Mouse (Mus musculus) limb, embryonic 14.5 days (tissue): Measurements from ENCODE around the gene Slc35c1. TPM values are rescaled to one million over a fixed set of nuclear protein-coding genes. Genes with fewer than 3 reads are reported as not detected.

Experiments
- ATAC-seq: fragments of 200-750 bp; cut with Nextera tagmentation; 2 replicates; pipeline ENCODE4 v1.8.0; 2017; ENCODE audit warnings: low read depth, moderate number of reproducible peaks, moderate TSS enrichment; ENCODE audit not compliant: low FRiP score
- DNase-seq: peaks from one replicate; pipeline ENCODE4 v3.0.0-alpha.2; 2015; ENCODE audit warnings: low spot score
- H3K27ac ChIP-seq: fragments of 300-500 bp; sonication (generic); replicated peaks from 2 replicates; pipeline ENCODE4 v1.5.1; 2014; ENCODE audit warnings: low read depth, mild to moderate bottlenecking, low read length, moderate library complexity, mixed read lengths
- H3K27me3 ChIP-seq: fragments of 300-500 bp; sonication (generic); 2 replicates; pipeline ENCODE4 v1.6.1; 2014; ENCODE audit warnings: low read length, mixed read lengths; ENCODE audit not compliant: control insufficient read depth, insufficient read depth
- H3K36me3 ChIP-seq: fragments of 300-500 bp; sonication (generic); 2 replicates; pipeline ENCODE4 v1.6.1; 2014; ENCODE audit warnings: mild to moderate bottlenecking, low read length, moderate library complexity, mixed read lengths; ENCODE audit not compliant: control insufficient read depth, insufficient read depth
- H3K4me1 ChIP-seq: fragments of 300-500 bp; sonication (generic); 2 replicates; pipeline ENCODE4 v1.6.1; 2014; ENCODE audit warnings: antibody characterized with exemption, low read length, mixed read lengths; ENCODE audit not compliant: control insufficient read depth, insufficient read depth
- H3K4me2 ChIP-seq: fragments of 300-500 bp; sonication (generic); replicated peaks from 2 replicates; pipeline ENCODE4 v1.6.1; 2014; ENCODE audit warnings: low read depth, mild to moderate bottlenecking, low read length, moderate library complexity; ENCODE audit not compliant: severe bottlenecking
- H3K4me3 ChIP-seq: fragments of 300-500 bp; sonication (generic); replicated peaks from 2 replicates; pipeline ENCODE4 v1.5.1; 2014; ENCODE audit warnings: low read length
- H3K9ac ChIP-seq: fragments of 300-500 bp; sonication (generic); 2 replicates; pipeline ENCODE4 v1.6.1; 2014; ENCODE audit warnings: mild to moderate bottlenecking, low read depth, low read length, moderate library complexity; ENCODE audit not compliant: severe bottlenecking
- H3K9me3 ChIP-seq: fragments of 300-500 bp; sonication (generic); 2 replicates; pipeline ENCODE4 v1.6.1; 2016; ENCODE audit warnings: low read length; ENCODE audit not compliant: control insufficient read depth
- POLR2A ChIP-seq: fragments of 200-500 bp; IDR thresholded peaks from 2 replicates; pipeline ENCODE4 v1.8.0; 2012; ENCODE audit warnings: inconsistent platforms, mild to moderate bottlenecking, moderate library complexity, borderline replicate concordance; ENCODE audit not compliant: insufficient read depth, insufficient read length; ENCODE audit errors: extremely low read depth
- WGBS: fragments of 180-500 bp; shearing (Covaris S2); extraction: QIAGEN DNeasy Blood & Tissue Kit; methylation state at CpG from one replicate; pipeline ENCODE4 v1.1.7; 2014; 5-methylcytosine and 5-hydroxymethylcytosine counted together
- polyA plus RNA-seq, 2 experiments: library from polyadenylated mRNA; depleted of rRNA in 1 of 2; stranded (reverse) in 1 of 2; unstranded in 1 of 2; fragments of >200 nt; fragmentation: Nextera tagmentation in 1 of 2; extraction: Ambion mirVana in 1 of 2; gene quantifications; 2 replicates each; pipeline versions ENCODE4 v1.2.1 to v1.2.3; 2012 to 2014

Slc35c1 gene
- polyA plus RNA-seq, 2 experiments: 14.3 to 16.1 TPM

- no peaks in the 10 kb centered on the region for H3K9me3 ChIP-seq
- ATAC-seq: no peak
- DNase-seq: no peak
- peaks cover 47% of the 10 kb centered on the region for H3K36me3 ChIP-seq
- no peak overlapping the region for H3K27ac ChIP-seq
- 95% methylated on average over 5 of the region's 5 CpGs for WGBS
- H3K4me3 ChIP-seq: no peak overlapping the region
- peaks cover 4% of the 10 kb centered on the region; the same call in 1 of the 2 replicates for H3K4me1 ChIP-seq
- no peak for TF ChIP-seq POLR2A
- no peak overlapping the region for H3K4me2 ChIP-seq
- peaks cover 7% of the 10 kb centered on the region for H3K27me3 ChIP-seq
- H3K9ac ChIP-seq: no peak overlapping the region
Observed at GRCm38 (mm10) chr2:92403776-92404319, 56.5 kb downstream of the Slc35c1 start.

Other genes starting within 250 kb of the Slc35c1 start
- 26.4 and 30.6 TPM in 2 replicates for gene Pex16, start 85.9 kb downstream of the Slc35c1 start, polyA plus RNA-seq (2012; rRNA removed)
- gene Pex16, start 85.9 kb downstream of the Slc35c1 start, polyA plus RNA-seq (2014; fragmentation: Nextera tagmentation; extraction: Ambion mirVana): 22.3 TPM in 2 replicates
- 32.7 and 41.1 TPM in 2 replicates for gene Large2, start 85.7 kb downstream of the Slc35c1 start, polyA plus RNA-seq (2012; rRNA removed)
- 15.0 and 16.3 TPM in 2 replicates for gene Large2, start 85.7 kb downstream of the Slc35c1 start, polyA plus RNA-seq (2014; fragmentation: Nextera tagmentation; extraction: Ambion mirVana)
- gene 1700029I15Rik, start 78.0 kb downstream of the Slc35c1 start, polyA plus RNA-seq (2012; rRNA removed): 3.1 and 3.5 TPM in 2 replicates
- 1.7 and 2.4 TPM in 2 replicates for gene 1700029I15Rik, start 78.0 kb downstream of the Slc35c1 start, polyA plus RNA-seq (2014; fragmentation: Nextera tagmentation; extraction: Ambion mirVana)
- 42.5 and 54.8 TPM in 2 replicates for gene Mapk8ip1, start 59.3 kb downstream of the Slc35c1 start, polyA plus RNA-seq (2012; rRNA removed)
- 12.9 and 13.8 TPM in 2 replicates for gene Mapk8ip1, start 59.3 kb downstream of the Slc35c1 start, polyA plus RNA-seq (2014; fragmentation: Nextera tagmentation; extraction: Ambion mirVana)
- 27.2 and 33.5 TPM in 2 replicates for gene Cry2, start 26.5 kb downstream of the Slc35c1 start, polyA plus RNA-seq (2012; rRNA removed)
- 30.2 and 34.8 TPM in 2 replicates for gene Cry2, start 26.5 kb downstream of the Slc35c1 start, polyA plus RNA-seq (2014; fragmentation: Nextera tagmentation; extraction: Ambion mirVana)
- gene Chst1, start 139.2 kb upstream of the Slc35c1 start, polyA plus RNA-seq (2012; rRNA removed): 15.2 and 21.6 TPM in 2 replicates
- gene Chst1, start 139.2 kb upstream of the Slc35c1 start, polyA plus RNA-seq (2014; fragmentation: Nextera tagmentation; extraction: Ambion mirVana): 6.9 and 7.1 TPM in 2 replicates